Mouse (Mus musculus): ENCODE results near the gene Zscan25.
"Not testable (repeated sequence)": the region's sequence is repeated elsewhere in the genome, so short reads cannot be mapped to it uniquely, and the experiment has no call there.

Zscan25 gene

GRCm38 (mm10) chr5:145280371-145281143, at the start of gene Zscan25:
Gene Zscan25, plus strand, starts transcription at chr5:145280500.
- peak; percentile 97 for DNase-seq (ENCODE audit: low read depth)

GRCm38 (mm10) chr5:145230641-145231040, 49.7 kb upstream of the Zscan25 start:
- DNase-seq (ENCODE audit: low read depth) = no peak

- DNase-seq (ENCODE audit: low read depth) = peak; percentile 96
Observed at GRCm38 (mm10) chr5:145231367-145231871, 48.9 kb upstream of the Zscan25 start, which contains the start of gene Zfp655. Gene Zfp655, plus strand, starts transcription at chr5:145231715.

GRCm38 (mm10) chr5:145231893-145232411, 48.3 kb upstream of the Zscan25 start:
- peak; percentile 64 for DNase-seq (ENCODE audit: low read depth)

- peak; percentile 75 for DNase-seq (ENCODE audit: low read depth)
Observed at GRCm38 (mm10) chr5:145234636-145235035, 45.7 kb upstream of the Zscan25 start.

- no peak for DNase-seq (ENCODE audit: low read depth)
Observed at GRCm38 (mm10) chr5:145249520-145249919, 30.8 kb upstream of the Zscan25 start.

- not testable (repeated sequence) for DNase-seq (ENCODE audit: low read depth)
Observed at GRCm38 (mm10) chr5:145273568-145273967, 6.7 kb upstream of the Zscan25 start.

GRCm38 (mm10) chr5:145279948-145280347, 352 bp upstream of the Zscan25 start:
- no peak for DNase-seq (ENCODE audit: low read depth)

- peak; percentile 60 for DNase-seq (ENCODE audit: low read depth)
Observed at GRCm38 (mm10) chr5:145288382-145288781, 8.1 kb downstream of the Zscan25 start.

- no peak for DNase-seq (ENCODE audit: low read depth)
Observed at GRCm38 (mm10) chr5:145290697-145291096, 10.4 kb downstream of the Zscan25 start.

GRCm38 (mm10) chr5:145292398-145292797, 12.1 kb downstream of the Zscan25 start:
- DNase-seq (ENCODE audit: low read depth) = no peak

- DNase-seq (ENCODE audit: low read depth) = no peak
Observed at GRCm38 (mm10) chr5:145300469-145300868, 20.2 kb downstream of the Zscan25 start.

GRCm38 (mm10) chr5:145301796-145302195, 21.5 kb downstream of the Zscan25 start:
- DNase-seq (ENCODE audit: low read depth) = not testable (repeated sequence)

- DNase-seq (ENCODE audit: low read depth) = no peak
Observed at GRCm38 (mm10) chr5:145302424-145302823, 22.1 kb downstream of the Zscan25 start.

- peak; percentile 44 for DNase-seq (ENCODE audit: low read depth)
Observed at GRCm38 (mm10) chr5:145306953-145307352, 26.7 kb downstream of the Zscan25 start.

GRCm38 (mm10) chr5:145307811-145308210, 27.5 kb downstream of the Zscan25 start:
- not testable (repeated sequence) for DNase-seq (ENCODE audit: low read depth)

GRCm38 (mm10) chr5:145313845-145314244, 33.5 kb downstream of the Zscan25 start:
- no peak for DNase-seq (ENCODE audit: low read depth)

- no peak for DNase-seq (ENCODE audit: low read depth)
Observed at GRCm38 (mm10) chr5:145317141-145317540, 36.8 kb downstream of the Zscan25 start.

- not testable (repeated sequence) for DNase-seq (ENCODE audit: low read depth)
Observed at GRCm38 (mm10) chr5:145338756-145339155, 58.5 kb downstream of the Zscan25 start.
